16 mouse cellular contexts compared by ENCODE assay signal in the genomic region with DNA sequence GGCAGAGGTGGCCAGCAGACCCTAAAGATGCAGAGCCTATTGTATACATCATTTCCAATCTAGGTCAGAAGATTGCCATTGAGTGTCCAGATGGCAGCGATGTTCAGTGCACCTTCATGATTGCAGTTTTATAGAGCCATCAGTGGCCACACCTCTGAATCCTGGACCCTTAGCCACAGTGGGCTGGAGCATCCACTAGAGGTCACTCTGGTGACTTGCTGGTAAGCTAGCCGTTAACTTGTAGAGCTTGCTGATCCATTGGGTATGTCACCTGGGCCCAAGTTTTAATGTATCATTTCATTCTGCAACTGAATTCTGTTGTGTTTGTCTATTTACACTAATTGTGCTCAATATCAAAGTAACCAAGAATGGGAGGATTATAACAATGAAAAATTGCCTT. TPM values are rescaled to one million over a fixed set of nuclear protein-coding genes. Genes with fewer than 3 reads are reported as not detected.
DNase-seq lines count a peak whose midpoint lies in the region; ATAC-seq and TF ChIP-seq lines count a peak whose summit lies in the region.
"Had no signal": no experiment of that assay in that cellular context is flagged by ENCODE, and none has a peak within 500 bp of the region (broad histone marks: within the 10 kb centered on the region; RNA-seq: fewer than 3 reads in every experiment).

No protein-coding gene starts in this region.

- no peak overlapping the region for H3K27ac ChIP-seq in kidney, postnatal 0 days
- H3K27ac ChIP-seq in kidney, embryonic 15.5 days = no peak overlapping the region
- H3K27ac ChIP-seq in midbrain, postnatal 0 days (ENCODE audit: low read depth, low read length) = no peak overlapping the region
- no peak overlapping the region for H3K27ac ChIP-seq in midbrain, embryonic 14.5 days (replicated peaks; ENCODE audit: low read depth, low read length)
- H3K27ac ChIP-seq in stomach, postnatal 0 days (replicated peaks) = no peak overlapping the region
- H3K27ac ChIP-seq: embryonic facial prominence, embryonic 12.5 days; forebrain, embryonic 13.5 days had no signal

- H3K36me3 ChIP-seq in kidney, postnatal 0 days (ENCODE audit: insufficient read depth, low read length) = no peaks in the 10 kb centered on the region
- no peaks in the 10 kb centered on the region for H3K36me3 ChIP-seq in kidney, embryonic 15.5 days
- no peaks in the 10 kb centered on the region for H3K36me3 ChIP-seq in midbrain, postnatal 0 days (ENCODE audit: insufficient read depth, low read length)
- no peaks in the 10 kb centered on the region for H3K36me3 ChIP-seq in midbrain, embryonic 14.5 days (ENCODE audit: control insufficient read depth, insufficient read depth, low read length)
- no peaks in the 10 kb centered on the region for H3K36me3 ChIP-seq in stomach, postnatal 0 days (ENCODE audit: control insufficient read depth, insufficient read depth, low read length)
- H3K36me3 ChIP-seq: embryonic facial prominence, embryonic 12.5 days had no signal

- ATAC-seq in kidney, postnatal 0 days (replicated peaks; ENCODE audit: low FRiP score, low read depth) = no peak
- no peak for ATAC-seq in kidney, embryonic 15.5 days (replicated peaks; ENCODE audit: low FRiP score)
- ATAC-seq in midbrain, postnatal 0 days (ENCODE audit: low FRiP score) = no peak
- no peak for ATAC-seq in midbrain, embryonic 14.5 days (ENCODE audit: low FRiP score, low TSS enrichment)
- no peak for ATAC-seq in stomach, postnatal 0 days (ENCODE audit: low FRiP score, low TSS enrichment)
- ATAC-seq: forebrain, embryonic 13.5 days; inflammation-experienced regulatory T-cells, adult 6 months had no signal

- no peak overlapping the region for H3K4me2 ChIP-seq in kidney, postnatal 0 days (ENCODE audit: low read length)
- H3K4me2 ChIP-seq in kidney, embryonic 15.5 days = no peak overlapping the region
- H3K4me2 ChIP-seq in midbrain, postnatal 0 days (ENCODE audit: low read depth, low read length, poor library complexity, severe bottlenecking) = no peak overlapping the region
- no peak overlapping the region for H3K4me2 ChIP-seq in midbrain, embryonic 14.5 days (ENCODE audit: low read length)
- no peak overlapping the region for H3K4me2 ChIP-seq in stomach, postnatal 0 days (replicated peaks; ENCODE audit: low read depth)
- H3K4me2 ChIP-seq: embryonic facial prominence, embryonic 12.5 days; forebrain, embryonic 13.5 days had no signal

- no peak for TF ChIP-seq EP300 in stomach, postnatal 0 days (optimal IDR thresholded peaks at IDR 0.05)

- peak; percentile 38; the same call in 1 of the 2 replicates for TF ChIP-seq CTCF in kidney, postnatal 0 days (IDR thresholded peaks at IDR 0.05; ENCODE audit: low read depth)
- TF ChIP-seq CTCF in midbrain, postnatal 0 days (IDR thresholded peaks at IDR 0.05) = peak; percentile 36; the same call in 1 of the 2 replicates
- TF ChIP-seq CTCF in stomach, postnatal 0 days (IDR thresholded peaks at IDR 0.05; ENCODE audit: low read depth) = peak; percentile 53

- H3K27me3 ChIP-seq in kidney, postnatal 0 days (ENCODE audit: insufficient read depth, low read length) = no peaks in the 10 kb centered on the region
- no peaks in the 10 kb centered on the region for H3K27me3 ChIP-seq in kidney, embryonic 15.5 days
- no peaks in the 10 kb centered on the region for H3K27me3 ChIP-seq in midbrain, postnatal 0 days (ENCODE audit: insufficient read depth, low read length)
- peaks cover 5% of the 10 kb centered on the region; the same call in 1 of the 2 replicates for H3K27me3 ChIP-seq in midbrain, embryonic 14.5 days (ENCODE audit: control insufficient read depth, insufficient read depth, low read length)
- H3K27me3 ChIP-seq in stomach, postnatal 0 days (ENCODE audit: control insufficient read depth, insufficient read depth, low read length) = no peaks in the 10 kb centered on the region
- H3K27me3 ChIP-seq: embryonic facial prominence, embryonic 12.5 days; forebrain, embryonic 13.5 days had no signal

- no peaks in the 10 kb centered on the region for H3K4me1 ChIP-seq in kidney, postnatal 0 days (replicated peaks; ENCODE audit: insufficient read depth, low read length)
- 0 out of 2 replicates have a peak, but pooled peaks cover 4% of the 10 kb centered on the region for H3K4me1 ChIP-seq in kidney, embryonic 15.5 days
- H3K4me1 ChIP-seq in midbrain, postnatal 0 days (ENCODE audit: insufficient read depth, low read length) = no peaks in the 10 kb centered on the region
- no peaks in the 10 kb centered on the region for H3K4me1 ChIP-seq in midbrain, embryonic 14.5 days (ENCODE audit: control insufficient read depth, insufficient read depth, low read length)
- H3K4me1 ChIP-seq in stomach, postnatal 0 days (replicated peaks; ENCODE audit: control insufficient read depth, insufficient read depth) = no peaks in the 10 kb centered on the region
- H3K4me1 ChIP-seq: embryonic facial prominence, embryonic 12.5 days; forebrain, embryonic 13.5 days had no signal

- no peaks in the 10 kb centered on the region for H3K9me3 ChIP-seq in kidney, postnatal 0 days (replicated peaks; ENCODE audit: low read length)
- no peaks in the 10 kb centered on the region for H3K9me3 ChIP-seq in kidney, embryonic 15.5 days (replicated peaks)
- H3K9me3 ChIP-seq in midbrain, postnatal 0 days (ENCODE audit: low read length) = no peaks in the 10 kb centered on the region
- H3K9me3 ChIP-seq in midbrain, embryonic 14.5 days (ENCODE audit: control insufficient read depth, low read length) = no peaks in the 10 kb centered on the region
- no peaks in the 10 kb centered on the region for H3K9me3 ChIP-seq in stomach, postnatal 0 days (ENCODE audit: control insufficient read depth, low read length)
- H3K9me3 ChIP-seq: embryonic facial prominence, embryonic 12.5 days; forebrain, embryonic 13.5 days had no signal

- 65% methylated on average over 2 of the region's 2 CpGs for WGBS in kidney, postnatal 0 days
- WGBS in kidney, embryonic 15.5 days = 59% methylated on average over 2 of the region's 2 CpGs
- 65% methylated on average over 2 of the region's 2 CpGs for WGBS in midbrain, postnatal 0 days
- 72% methylated on average over 2 of the region's 2 CpGs for WGBS in midbrain, embryonic 14.5 days
- 61% methylated on average over 2 of the region's 2 CpGs for WGBS in stomach, postnatal 0 days

- no peak overlapping the region for H3K9ac ChIP-seq in kidney, postnatal 0 days (ENCODE audit: low read depth, low read length)
- H3K9ac ChIP-seq in kidney, embryonic 15.5 days = no peak overlapping the region
- no peak overlapping the region for H3K9ac ChIP-seq in midbrain, postnatal 0 days (replicated peaks; ENCODE audit: low read length, poor library complexity, severe bottlenecking)
- H3K9ac ChIP-seq in midbrain, embryonic 14.5 days (replicated peaks; ENCODE audit: low read length) = no peak overlapping the region
- no peak overlapping the region for H3K9ac ChIP-seq in stomach, postnatal 0 days (ENCODE audit: low read length)
- H3K9ac ChIP-seq: embryonic facial prominence, embryonic 12.5 days; forebrain, embryonic 13.5 days had no signal

- no peak overlapping the region for H3K4me3 ChIP-seq in kidney, postnatal 0 days (replicated peaks; ENCODE audit: low read depth, low read length)
- no peak overlapping the region for H3K4me3 ChIP-seq in kidney, embryonic 15.5 days (replicated peaks)
- H3K4me3 ChIP-seq in midbrain, postnatal 0 days (ENCODE audit: low read depth, low read length) = no peak overlapping the region
- no peak overlapping the region for H3K4me3 ChIP-seq in midbrain, embryonic 14.5 days (replicated peaks; ENCODE audit: low read depth, low read length)
- no peak overlapping the region for H3K4me3 ChIP-seq in stomach, postnatal 0 days (ENCODE audit: low read depth, low read length)
- H3K4me3 ChIP-seq: embryonic facial prominence, embryonic 12.5 days; forebrain, embryonic 13.5 days had no signal

- DNase-seq in adrenal gland, postnatal 36 days = peak; percentile 14 to 19
- no peak for DNase-seq in adrenal gland, adult 18-20 months (ENCODE audit: low spot score in 2 of 2)
- DNase-seq in kidney, postnatal 0 days (ENCODE audit: low spot score) = no peak
- no peak for DNase-seq in midbrain, postnatal 0 days (ENCODE audit: low spot score)
- DNase-seq in midbrain, embryonic 14.5 days = no peak
- no peak for DNase-seq in stomach, postnatal 0 days (ENCODE audit: low spot score)
- DNase-seq in adipocyte (ENCODE audit: low spot score) = no peak
- DNase-seq: cerebellum, adult 8-10 months; gastrocnemius, postnatal 14 days; thymus, adult 2 months had no signal

RNA-seq across cellular contexts. Expression of a gene that starts 14.6 kb away (rescaled TPM):
- total RNA-seq in adrenal gland, postnatal 36 days (2021) = 100 to 1,000 TPM in 1 of 2 experiments, 1 to 10 TPM in 1; 8.7 to 154 TPM
- 100 to 1,000 TPM in 1 of 2 experiments, 1 to 10 TPM in 1; 4.3 to 134 TPM for total RNA-seq in adrenal gland, adult 18-20 months (2021)
- polyA plus RNA-seq in kidney, postnatal 0 days (2015; fragmentation: Nextera tagmentation; extraction: Ambion mirVana) = 18.5 and 18.7 TPM in 2 replicates
- polyA plus RNA-seq in kidney, embryonic 15.5 days (2015; fragmentation: Nextera tagmentation; extraction: Ambion mirVana) = 12.4 and 13.4 TPM in 2 replicates
- 2.0 and 4.3 TPM in 2 replicates for total RNA-seq in midbrain, postnatal 0 days (2014; rRNA removed)
- polyA plus RNA-seq in midbrain, postnatal 0 days (2015; fragmentation: Nextera tagmentation; extraction: Ambion mirVana) = 4.3 and 4.9 TPM in 2 replicates
- 2.2 and 2.9 TPM in 2 replicates for polyA plus RNA-seq in midbrain, embryonic 14.5 days (2014; fragmentation: Nextera tagmentation; extraction: Ambion mirVana)
- 80.1 and 91.1 TPM in 2 replicates for polyA plus RNA-seq in stomach, postnatal 0 days (2015; fragmentation: Nextera tagmentation; extraction: Ambion mirVana)

RNA-seq across cellular contexts. Expression of a gene that starts 32.4 kb away (rescaled TPM):
- not detected for total RNA-seq in adrenal gland, postnatal 36 days (2021)
- not detected for total RNA-seq in adrenal gland, adult 18-20 months (2021)
- not detected in 2 replicates for polyA plus RNA-seq in kidney, postnatal 0 days (2015; fragmentation: Nextera tagmentation; extraction: Ambion mirVana)
- not detected in 2 replicates for polyA plus RNA-seq in kidney, embryonic 15.5 days (2015; fragmentation: Nextera tagmentation; extraction: Ambion mirVana)
- 0.82 TPM in 1 of 2 replicates, not detected in the other for total RNA-seq in midbrain, postnatal 0 days (2014; rRNA removed)
- not detected in 2 replicates for polyA plus RNA-seq in midbrain, postnatal 0 days (2015; fragmentation: Nextera tagmentation; extraction: Ambion mirVana)
- not detected in 2 replicates for polyA plus RNA-seq in midbrain, embryonic 14.5 days (2014; fragmentation: Nextera tagmentation; extraction: Ambion mirVana)
- 0.07 and 0.10 TPM in 2 replicates for polyA plus RNA-seq in stomach, postnatal 0 days (2015; fragmentation: Nextera tagmentation; extraction: Ambion mirVana)
- total RNA-seq: layer of hippocampus, postnatal 25 days had no signal
- polyA plus RNA-seq: embryonic facial prominence, embryonic 12.5 days; forebrain, embryonic 13.5 days; inflammation-experienced regulatory T-cells, adult 6 months; limb, embryonic 14.5 days; thymus, adult 2 months had no signal

Comparison
In these comparisons a context has a peak if more than half of its experiments do, and no peak if none do; other contexts are left out.
1. DNase-seq: peak in adrenal gland, postnatal 36 days (2 of 2); none in adrenal gland, adult 18-20 months (0 of 2), kidney, postnatal 0 days (single experiment), midbrain, postnatal 0 days (single experiment), midbrain, embryonic 14.5 days (single experiment), stomach, postnatal 0 days (single experiment) and adipocyte (single experiment).
2. Peak in every context shown above with its lines, with median percentiles within 50 percentile points of each other: CTCF ChIP-seq.